Mouse (Mus musculus) heart, postnatal 0 days (tissue): ENCODE measurements around the gene Gpd2.

ENCODE experiments used
- CTCF ChIP-seq: IDR thresholded peaks from 2 replicates; pipeline ENCODE4 v1.5.1; 2016; ENCODE audit warnings: antibody characterized with exemption, control low read depth, low read depth
- EP300 ChIP-seq: IDR thresholded peaks from 2 replicates; pipeline ENCODE4 v1.6.1; 2016; ENCODE audit warnings: antibody characterized with exemption, low read depth

DNA sequence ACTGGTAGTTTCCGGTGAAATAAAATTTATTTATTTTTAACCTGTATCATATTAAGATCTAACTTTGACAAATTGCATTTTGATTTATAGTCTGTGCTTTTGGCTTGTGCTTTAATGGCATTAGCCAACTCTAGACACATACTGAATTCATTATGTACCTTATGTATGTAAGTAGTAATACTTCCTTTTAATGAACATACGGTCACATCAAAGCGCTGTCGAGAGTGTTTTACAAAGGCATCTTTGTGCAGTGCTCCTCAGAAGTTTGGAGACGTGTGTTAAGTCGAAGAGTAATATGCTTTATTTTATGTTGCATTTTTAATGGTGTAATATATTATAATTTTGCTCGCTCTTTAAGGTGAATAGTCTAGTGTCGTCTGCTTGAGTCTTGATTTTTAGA lies 88.7 kb downstream of the Gpd2 start:
- TF ChIP-seq CTCF (no peak), EP300 (no peak)
